Mouse (Mus musculus) MEL (cell line): ENCODE measurements around the gene Tmem115.

Source experiments
- CTCF ChIP-seq, 3 experiments: IDR thresholded peaks in 2 of 3; conservative IDR thresholded peaks in 1 of 3; 2 replicates each; pipeline ENCODE4 v1.5.1; 2011 to 2012; ENCODE audit warnings: low read length in 3 of 3, low read depth in 2 of 3, mild to moderate bottlenecking in 2 of 3, improper control_type of control experiment in 1 of 3, inconsistent platforms in 1 of 3, mixed read lengths in 1 of 3, moderate library complexity in 1 of 3; ENCODE audit not compliant: control insufficient read depth in 1 of 3, insufficient read depth in 1 of 3, poor library complexity in 1 of 3, severe bottlenecking in 1 of 3
- E2F4 ChIP-seq: IDR thresholded peaks from 2 replicates; pipeline ENCODE4 v1.6.1; 2011; ENCODE audit warnings: low read depth, low read length, improper control_type of control experiment, borderline replicate concordance
- EP300 ChIP-seq, 2 experiments: IDR thresholded peaks; 2 replicates each; pipeline ENCODE4 v1.6.1; 2011; ENCODE audit warnings: improper control_type of control experiment in 2 of 2, low read length in 2 of 2, low read depth in 1 of 2, mild to moderate bottlenecking in 1 of 2
- GATA1 ChIP-seq: IDR thresholded peaks from 2 replicates; pipeline ENCODE4 v1.6.1; 2011; ENCODE audit warnings: low read depth, low read length, improper control_type of control experiment
- MAX ChIP-seq: IDR thresholded peaks from 2 replicates; pipeline ENCODE4 v1.6.1; 2011; ENCODE audit warnings: low read length, improper control_type of control experiment
- MXI1 ChIP-seq: IDR thresholded peaks from 2 replicates; pipeline ENCODE4 v1.6.1; 2011; ENCODE audit warnings: mild to moderate bottlenecking, low read depth, low read length, improper control_type of control experiment
- POLR2A ChIP-seq, 2 experiments: IDR thresholded peaks; 2 replicates each; pipeline ENCODE4 v1.6.1; 2011 to 2012; ENCODE audit warnings: low read length in 2 of 2, mild to moderate bottlenecking in 2 of 2, control low read depth in 1 of 2, improper control_type of control experiment in 1 of 2, low read depth in 1 of 2, moderate library complexity in 1 of 2; ENCODE audit not compliant: control insufficient read depth in 1 of 2, insufficient read depth in 1 of 2, poor library complexity in 1 of 2
- POLR2AphosphoS2 ChIP-seq: IDR thresholded peaks from 2 replicates; pipeline ENCODE4 v1.6.1; 2011; ENCODE audit warnings: low read length, improper control_type of control experiment
- TBP ChIP-seq: IDR thresholded peaks from 2 replicates; pipeline ENCODE4 v1.8.0; 2011; ENCODE audit warnings: low read depth, low read length, improper control_type of control experiment

DNA sequence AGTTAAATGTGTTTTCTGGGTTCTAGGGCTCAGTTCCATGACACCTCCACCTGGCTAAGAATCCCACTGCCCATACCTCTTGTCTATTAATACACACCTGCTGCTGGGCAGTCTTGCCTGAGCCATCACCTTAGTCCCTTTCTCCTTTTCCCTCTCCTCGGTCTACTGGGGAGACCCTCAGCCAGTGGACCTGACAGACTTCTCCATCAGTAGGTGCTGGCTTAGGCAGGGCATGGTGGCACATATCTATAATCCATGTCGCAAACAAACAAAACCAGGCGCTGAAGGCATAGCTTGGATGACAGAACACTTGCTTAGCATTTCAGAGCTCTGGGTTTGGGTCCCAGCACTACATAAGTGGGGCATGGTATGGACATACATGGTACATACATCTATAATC, 5.0 kb downstream of the Tmem115 start:
- no peak for TF ChIP-seq MXI1
- TF ChIP-seq CTCF (IDR thresholded peaks at IDR 0.05 in 2 of 3, conservative IDR thresholded peaks at IDR 0.05 in 1 of 3; ENCODE audit: control insufficient read depth in 1 of 3, insufficient read depth in 1 of 3, low read depth in 2 of 3, low read length in 3 of 3, poor library complexity in 1 of 3, severe bottlenecking in 1 of 3), result no peak
- TF ChIP-seq E2F4, result no peak
- no peak for TF ChIP-seq POLR2A (IDR thresholded peaks at IDR 0.05; ENCODE audit: control insufficient read depth in 1 of 2, insufficient read depth in 1 of 2, low read depth in 1 of 2, low read length in 2 of 2, poor library complexity in 1 of 2)
- no peak for TF ChIP-seq POLR2AphosphoS2
- no peak for TF ChIP-seq EP300 (IDR thresholded peaks at IDR 0.05; ENCODE audit: low read depth in 1 of 2, low read length in 2 of 2)
- TF ChIP-seq TBP, result no peak
- no peak for TF ChIP-seq MAX
- TF ChIP-seq GATA1, result no peak
